Mouse (Mus musculus): ENCODE measurements around the gene Agl.

The Agl gene

DNA sequence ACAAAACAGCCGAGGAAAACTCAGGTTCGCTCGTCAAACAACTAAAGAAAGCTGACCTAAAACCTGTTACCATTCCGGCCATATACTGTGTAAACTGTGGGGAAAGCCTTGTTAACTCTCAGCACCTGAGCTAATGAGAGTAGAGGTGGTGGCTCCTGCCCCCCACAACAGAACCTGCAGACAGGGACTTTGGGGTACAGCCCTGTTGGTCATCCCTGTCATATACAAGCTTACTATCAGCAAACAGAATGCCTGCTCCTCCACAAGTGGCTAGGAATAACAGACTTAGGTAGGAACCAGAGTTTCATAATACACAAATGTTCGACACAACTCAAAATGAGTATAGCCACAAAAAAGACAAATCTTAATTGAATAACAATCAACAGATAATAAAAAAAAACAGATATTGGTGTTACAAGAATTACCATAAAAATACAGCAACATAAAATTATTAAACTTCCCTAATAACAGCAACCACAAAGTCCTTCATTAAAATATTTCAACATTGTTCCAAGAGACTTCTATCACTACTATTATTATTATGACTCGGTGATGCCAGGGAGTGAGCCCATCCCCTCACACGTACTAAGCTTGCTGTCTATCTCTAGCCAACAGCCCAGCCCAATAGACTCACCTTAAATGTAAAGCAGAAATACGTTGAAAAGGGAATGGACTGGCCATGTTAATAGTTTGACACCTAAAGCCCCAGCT, 112.9 kb downstream of the Agl start:
- WGBS: 91% methylated on average over 8 of the region's 8 CpGs

DNA sequence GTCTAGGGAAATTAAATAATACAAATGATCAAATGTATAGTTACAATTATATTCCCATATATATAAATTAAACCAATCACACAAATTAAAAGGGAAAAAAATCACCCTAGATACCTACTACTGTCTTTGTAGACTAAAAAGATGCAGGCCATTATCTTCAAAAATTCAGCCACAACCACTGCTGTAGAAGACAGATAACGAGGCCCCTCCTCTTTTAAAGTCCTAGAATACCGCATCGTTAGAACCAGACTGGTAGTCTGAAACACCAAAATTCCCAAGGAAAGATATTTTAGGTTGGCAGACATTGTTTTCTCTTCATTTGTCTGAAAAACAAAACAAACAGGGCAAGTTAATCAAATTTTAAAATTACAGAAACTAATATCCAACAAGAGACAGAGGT, 113.7 kb downstream of the Agl start:
- 88% methylated on average over 3 of the region's 3 CpGs for WGBS

Data from cerebral cortex, adult 2 months (tissue).